Mouse (Mus musculus) CD4-positive, CD25-positive, alpha-beta regulatory T cell, adult 4 months (primary cell): Measurements from ENCODE around the gene Rhebl1. TPM values are rescaled to one million over a fixed set of nuclear protein-coding genes. Genes with fewer than 3 reads are reported as not detected.

Experiments used
- ATAC-seq: one replicate; pipeline ENCODE4 v1.8.0; 2017
- polyA plus RNA-seq, 2 experiments: library from polyadenylated mRNA; unstranded; fragments of 100-300 nt; shearing (Covaris generic); gene quantifications; one replicate each; pipeline ENCODE4 v1.2.1; 2017

Gene Rhebl1
- polyA plus RNA-seq, 2 experiments from 2014 or later, result 11.3 to 14.2 TPM

GRCm38 (mm10) chr15:98849956-98850600, 44.3 kb downstream of the Rhebl1 start:
- ATAC-seq, result no peak

- ATAC-seq, result no peak
These were observed 45.2 kb downstream of the Rhebl1 start for GRCm38 (mm10) chr15:98849165-98849564.

GRCm38 (mm10) chr15:98846140-98846539, 48.2 kb downstream of the Rhebl1 start:
- no peak for ATAC-seq

- ATAC-seq, result no peak
These were observed 49.2 kb downstream of the Rhebl1 start for GRCm38 (mm10) chr15:98845149-98845548.

- no peak for ATAC-seq
These were observed 50.6 kb downstream of the Rhebl1 start for GRCm38 (mm10) chr15:98843595-98844223.

GRCm38 (mm10) chr15:98839671-98840585, 54.4 kb downstream of the Rhebl1 start:
- no peak for ATAC-seq

GRCm38 (mm10) chr15:98839161-98839560, 55.2 kb downstream of the Rhebl1 start:
- ATAC-seq, result no peak

- ATAC-seq, result no peak
These were observed 56.6 kb downstream of the Rhebl1 start for GRCm38 (mm10) chr15:98837743-98838103.

GRCm38 (mm10) chr15:98837006-98837742, 57.2 kb downstream of the Rhebl1 start:
- no peak for ATAC-seq

GRCm38 (mm10) chr15:98835291-98835690, 59.0 kb downstream of the Rhebl1 start:
- ATAC-seq, result no peak

GRCm38 (mm10) chr15:98834059-98834458, 60.3 kb downstream of the Rhebl1 start:
- ATAC-seq, result no peak

GRCm38 (mm10) chr15:98833281-98833680, 61.1 kb downstream of the Rhebl1 start:
- ATAC-seq, result no peak

GRCm38 (mm10) chr15:98832161-98833058, 61.9 kb downstream of the Rhebl1 start:
- ATAC-seq, result peak; percentile 12

- ATAC-seq, result peak; percentile 57
These were observed 62.7 kb downstream of the Rhebl1 start for GRCm38 (mm10) chr15:98831684-98832035.

GRCm38 (mm10) chr15:98830736-98831683, 63.3 kb downstream of the Rhebl1 start, which contains the start of gene Prkag1:
Gene Prkag1 (minus strand): TSS chr15:98831521.
- ATAC-seq, result peak; percentile 92

Other genes starting within 250 kb of the Rhebl1 start
- gene Ddx23, start 231.6 kb downstream of the Rhebl1 start, polyA plus RNA-seq, result 10 to 100 TPM; 29.4 to 29.8 TPM
- 1 to 10 TPM in 1 of 2 experiments, under 1 TPM in 1; 0.35 to 1.9 TPM for gene Rnd1, start 217.1 kb downstream of the Rhebl1 start, polyA plus RNA-seq
- gene Ccdc65, start 186.3 kb downstream of the Rhebl1 start, polyA plus RNA-seq, result not detected
- gene Fkbp11, start 166.3 kb downstream of the Rhebl1 start, polyA plus RNA-seq, result 1 to 10 TPM in 1 of 2 experiments, under 1 TPM in 1; 0.75 to 1.0 TPM
- 10 to 100 TPM; 33.0 to 35.3 TPM for gene Arf3, start 131.3 kb downstream of the Rhebl1 start, polyA plus RNA-seq
- gene Wnt10b, start 116.4 kb downstream of the Rhebl1 start, polyA plus RNA-seq, result not detected
- gene Wnt1, start 104.7 kb downstream of the Rhebl1 start, polyA plus RNA-seq, result not detected
- not detected for gene Ddn, start 85.0 kb downstream of the Rhebl1 start, polyA plus RNA-seq
- 100 to 1,000 TPM; 126 to 187 TPM for gene Prkag1, start 63.0 kb downstream of the Rhebl1 start, polyA plus RNA-seq
- 10 to 100 TPM; 30.9 to 38.6 TPM for gene Kmt2d, start 23.3 kb downstream of the Rhebl1 start, polyA plus RNA-seq
- not detected for gene Dhh, start 4.0 kb upstream of the Rhebl1 start, polyA plus RNA-seq
- 10 to 100 TPM; 23.3 to 61.6 TPM for gene Lmbr1l, start 23.7 kb upstream of the Rhebl1 start, polyA plus RNA-seq
- gene Tuba1b, start 40.0 kb upstream of the Rhebl1 start, polyA plus RNA-seq, result 100 to 1,000 TPM; 419 to 534 TPM
- gene Gm49450, start 59.0 kb upstream of the Rhebl1 start, polyA plus RNA-seq, result not detected
- 100 to 1,000 TPM; 212 to 259 TPM for gene Tuba1a, start 59.2 kb upstream of the Rhebl1 start, polyA plus RNA-seq
- gene Tuba1c, start 135.4 kb upstream of the Rhebl1 start, polyA plus RNA-seq, result 100 to 1,000 TPM in 1 of 2 experiments, 10 to 100 TPM in 1; 74.6 to 131 TPM
- not detected for gene Prph, start 160.6 kb upstream of the Rhebl1 start, polyA plus RNA-seq
- gene Troap, start 180.0 kb upstream of the Rhebl1 start, polyA plus RNA-seq, result 1 to 10 TPM in 1 of 2 experiments, under 1 TPM in 1; 0.59 to 1.3 TPM
- gene C1ql4, start 193.3 kb upstream of the Rhebl1 start, polyA plus RNA-seq, result not detected
- not detected for gene Dnajc22, start 198.6 kb upstream of the Rhebl1 start, polyA plus RNA-seq
- gene Spats2, start 231.4 kb upstream of the Rhebl1 start, polyA plus RNA-seq, result under 1 TPM in 1 of 2 experiments, not detected in 1; 0.62 TPM